Mouse (Mus musculus) heart, postnatal 10 days (tissue): ENCODE results near the gene Capza1. TPM values are rescaled to one million over a fixed set of nuclear protein-coding genes. Genes with fewer than 3 reads are reported as not detected.

Source experiments
- DNase-seq, 2 experiments: peaks; one replicate each; pipeline ENCODE4 v3.0.0; 2021
- intact Hi-C: fragments of 180-260 bp; cut with DNase I; formaldehyde crosslinking; loops from one replicate; pipeline ENCODE4 v1.15.1; 2025
- total RNA-seq, 2 experiments: library from RNA; stranded (reverse); gene quantifications; 2 replicates each; pipeline ENCODE4 v1.2.3; 2021

Capza1 gene
- total RNA-seq, 2 experiments from 2014 or later = 64.7 to 73.5 TPM

GRCm38 (mm10) chr3:104791017-104791416 lies 73.3 kb downstream of the Capza1 start:
- DNase-seq = no peak
- intact Hi-C loops = no loop called here

DNA sequence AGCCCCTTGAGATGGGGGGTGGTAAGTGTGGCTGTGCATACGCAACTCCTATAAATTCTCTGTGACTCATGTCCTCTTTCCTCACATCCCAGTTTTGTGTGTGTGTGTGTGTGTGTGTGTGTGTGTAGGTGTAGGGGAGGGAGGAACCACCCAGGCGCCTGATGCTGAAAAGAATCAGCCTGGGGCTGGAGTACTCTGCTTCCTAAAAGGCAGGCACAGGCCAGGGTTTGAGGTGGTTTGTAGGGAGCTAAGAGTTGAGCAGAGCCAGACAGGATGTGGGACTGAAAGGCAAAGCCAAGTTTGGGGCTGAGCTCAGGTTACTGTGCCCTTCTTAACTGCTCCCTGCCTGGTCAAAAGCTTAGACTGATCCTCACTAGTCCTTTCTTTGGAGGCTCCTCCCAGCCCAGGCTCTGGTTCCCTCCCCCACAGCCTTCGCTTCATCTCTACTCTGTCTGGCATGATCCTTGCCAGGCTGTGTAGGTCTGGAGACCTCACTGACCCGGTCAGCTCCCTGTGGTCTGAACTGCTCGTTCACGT lies 73.8 kb downstream of the Capza1 start:
- intact Hi-C loops = loop anchor here (1.0 kb wide), 1 partner anchor 28 kb away; the partner anchor contains the start of gene Mov10
- DNase-seq = peak; percentile 70 to 71

GRCm38 (mm10) chr3:104789822-104790221 lies 74.5 kb downstream of the Capza1 start:
- peak; percentile 76 to 78 for DNase-seq
- intact Hi-C loops = loop anchor here (1.0 to 5.0 kb wide), 4 partner anchors 28 to 269 kb away; partner anchors contain the start of genes Capza1, Mov10 and St7l

- peak in 1 of 2 experiments; percentile 61 for DNase-seq
- intact Hi-C loops = loop anchor here (2.0 to 5.0 kb wide), 3 partner anchors 76 to 270 kb away; partner anchors contain the start of genes Capza1 and St7l
These were observed 75.0 kb downstream of the Capza1 start for GRCm38 (mm10) chr3:104789312-104789605.

- intact Hi-C loops = loop anchor here (2.0 to 5.0 kb wide), 3 partner anchors 76 to 270 kb away; partner anchors contain the start of genes Capza1 and St7l
These were observed 75.6 kb downstream of the Capza1 start for GRCm38 (mm10) chr3:104788561-104789311.

GRCm38 (mm10) chr3:104788075-104788474 lies 76.2 kb downstream of the Capza1 start, which contains the start of gene Rhoc:
Gene Rhoc (plus strand): TSS chr3:104788375.
- intact Hi-C loops = loop anchor here (2.0 to 5.0 kb wide), 3 partner anchors 77 to 271 kb away; partner anchors contain the start of genes Capza1 and St7l

More at GRCm38 (mm10) chr3:104788561-104789311, 75.6 kb downstream of the Capza1 start:
- DNase-seq = peak; percentile 92 to 94

DNA sequence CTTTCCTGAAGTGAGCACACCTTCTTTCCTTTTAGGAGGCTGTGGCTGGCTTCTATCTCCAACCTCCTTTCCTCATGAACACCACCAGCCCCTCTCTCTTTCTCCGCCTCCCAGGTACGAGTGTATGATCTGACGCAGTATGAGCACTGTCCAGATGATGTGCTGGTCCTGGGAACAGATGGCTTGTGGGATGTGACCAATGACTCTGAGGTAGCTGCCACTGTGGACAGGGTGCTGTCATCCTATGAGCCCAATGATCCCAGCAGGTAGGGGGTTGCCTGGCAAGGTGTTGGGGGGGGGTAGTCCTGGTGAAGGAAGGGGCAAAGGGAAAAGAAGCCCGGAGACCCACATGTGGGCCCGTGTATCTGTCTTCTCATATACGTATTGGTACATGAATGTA lies 79.0 kb downstream of the Capza1 start:
- DNase-seq = no peak
- intact Hi-C loops = loop anchor here (5.0 kb wide), 1 partner anchor 182 kb away; no protein-coding TSS in a partner anchor

More at GRCm38 (mm10) chr3:104788075-104788474, 76.2 kb downstream of the Capza1 start, which contains the start of gene Rhoc:
- DNase-seq = no peak

- DNase-seq = peak in 1 of 2 experiments; percentile 22
- intact Hi-C loops = no loop called here
These were observed 80.3 kb downstream of the Capza1 start for GRCm38 (mm10) chr3:104783971-104784500.

- DNase-seq = peak; percentile 90
- intact Hi-C loops = no loop called here
These were observed 82.1 kb downstream of the Capza1 start for GRCm38 (mm10) chr3:104782061-104782681.

DNA sequence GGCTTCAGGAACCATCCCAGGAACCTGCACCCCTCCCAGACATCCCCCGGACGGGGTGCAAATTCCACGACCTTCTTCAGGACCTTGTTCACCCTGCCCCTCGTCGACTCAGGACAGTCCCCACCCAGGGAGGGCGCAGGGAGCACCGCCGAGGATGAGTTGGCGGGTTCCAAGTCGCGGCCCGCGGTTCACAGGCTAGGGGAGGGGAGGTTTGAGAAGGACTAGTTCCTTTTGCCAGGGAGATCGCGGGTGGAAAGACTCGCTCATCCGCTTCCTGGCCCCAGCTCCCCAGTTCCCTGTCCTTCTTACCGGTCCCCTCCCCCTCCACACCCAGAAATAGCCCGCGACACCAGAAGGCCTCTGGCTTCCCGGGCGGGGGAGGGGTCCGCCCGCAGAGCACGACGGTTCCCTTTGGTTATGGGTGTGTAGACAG lies 82.8 kb downstream of the Capza1 start, which contains the start of gene Fam19a3:
Gene Fam19a3 (minus strand): TSS at position 370 of the 433 bp plus-strand sequence.
- peak; percentile 82 to 85 for DNase-seq
- intact Hi-C loops = loop anchor here (2.0 kb wide), 1 partner anchor 23 kb away; no protein-coding TSS in a partner anchor

DNA sequence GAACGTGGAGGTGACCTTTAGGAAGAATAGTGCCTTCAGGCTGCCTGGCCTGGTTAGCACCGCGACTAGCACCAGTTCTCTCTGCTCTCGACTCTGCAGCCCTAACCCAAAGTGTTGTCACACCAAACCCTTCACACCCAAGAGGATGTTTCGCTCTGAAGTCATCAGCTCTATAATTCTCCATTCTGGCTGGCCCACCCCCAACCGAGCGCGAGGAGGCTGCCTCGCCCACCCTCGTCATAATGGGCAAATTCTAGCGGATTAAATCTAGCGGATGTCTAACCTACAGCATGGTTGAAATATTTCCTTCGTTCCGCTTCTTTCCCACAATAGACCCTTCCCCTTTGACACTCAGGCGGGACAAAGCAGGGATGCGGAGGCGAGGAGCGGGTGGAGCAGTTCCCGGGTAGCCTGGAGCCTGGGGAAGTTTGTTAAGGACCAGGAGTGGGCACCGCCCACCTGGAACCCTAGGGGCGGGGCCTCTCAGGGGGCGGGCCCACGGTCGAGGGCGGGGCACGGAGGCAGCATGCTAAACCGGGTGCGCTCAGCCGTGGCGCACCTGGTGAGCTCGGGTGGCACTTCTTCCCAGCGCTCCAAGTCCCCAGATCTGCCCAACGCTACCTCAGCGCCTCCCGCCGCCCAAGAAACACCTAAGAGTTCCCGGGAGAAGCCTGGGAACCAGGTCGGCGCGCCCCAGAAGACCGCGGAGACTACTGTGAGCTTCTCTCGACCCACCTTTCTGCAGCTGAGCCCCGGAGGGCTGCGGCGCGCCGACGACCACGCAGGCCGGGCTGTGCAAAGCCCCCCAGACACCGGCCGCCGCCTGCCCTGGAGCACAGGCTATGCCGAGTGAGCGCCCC lies 83.5 kb downstream of the Capza1 start, which contains the start of gene Ppm1j:
Gene Ppm1j (plus strand): TSS at position 496 of the 860 bp plus-strand sequence.
- intact Hi-C loops = loop anchor here (2.0 kb wide), 1 partner anchor 22 kb away; no protein-coding TSS in a partner anchor

GRCm38 (mm10) chr3:104779949-104780348 lies 84.4 kb downstream of the Capza1 start:
- peak; percentile 75 to 82 for DNase-seq
- intact Hi-C loops = loop anchor here (2.0 kb wide), 1 partner anchor 21 kb away; no protein-coding TSS in a partner anchor

More for the DNA sequence above, 83.5 kb downstream of the Capza1 start, which contains the start of gene Ppm1j:
- peak; percentile 89 to 90 for DNase-seq

DNA sequence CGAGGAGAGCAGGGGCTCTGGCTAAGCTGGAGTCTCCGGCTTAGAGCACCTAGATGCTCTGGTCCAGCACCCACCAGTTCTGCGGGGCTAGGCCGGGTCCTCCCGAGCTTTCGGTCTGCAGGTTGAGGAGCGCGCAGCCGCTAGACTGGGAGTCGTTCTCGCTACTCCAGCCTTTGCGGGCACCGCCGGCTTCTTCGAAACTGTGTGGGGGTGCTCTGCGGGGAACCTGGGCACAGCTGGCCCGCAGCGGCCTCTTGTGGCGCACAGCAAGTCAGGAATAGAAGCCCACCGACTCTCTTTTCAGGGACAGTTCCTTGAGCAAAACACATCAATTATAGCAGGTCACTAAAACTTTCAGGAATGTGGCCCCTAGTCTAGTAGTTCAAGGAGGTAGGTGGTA lies 87.0 kb downstream of the Capza1 start:
- DNase-seq = peak; percentile 55 to 56
- intact Hi-C loops = no loop called here

DNA sequence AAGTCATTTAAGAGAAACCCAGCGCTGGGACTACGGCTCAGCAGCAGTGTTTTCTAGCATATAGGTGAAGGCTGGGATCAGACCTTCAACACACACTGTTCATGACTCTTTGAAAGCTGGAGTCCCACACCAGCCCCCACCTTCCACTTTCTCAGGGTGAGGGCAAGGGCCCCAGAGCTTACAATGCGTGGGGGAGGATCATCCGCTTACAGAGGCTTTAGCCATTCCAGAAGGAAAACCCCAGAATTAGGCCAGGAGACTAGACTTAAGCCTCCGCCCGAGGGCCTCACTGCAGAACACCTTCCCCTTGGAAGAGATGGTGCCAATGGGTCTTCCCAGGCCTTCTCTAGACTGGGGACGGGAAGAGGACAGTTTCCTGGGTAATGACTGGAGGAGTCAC lies 91.0 kb downstream of the Capza1 start:
- intact Hi-C loops = no loop called here
- no peak for DNase-seq

Other genes with a start within 250 kb of the Capza1 start
- gene Slc16a1, start 225.8 kb downstream of the Capza1 start, total RNA-seq = 100 to 1,000 TPM; 173 to 202 TPM
- gene Ppm1j, start 83.4 kb downstream of the Capza1 start, total RNA-seq = 10 to 100 TPM; 51.9 to 57.2 TPM
- gene Fam19a3, start 82.7 kb downstream of the Capza1 start, total RNA-seq = 1 to 10 TPM; 2.2 to 2.6 TPM
- gene Rhoc, start 76.1 kb downstream of the Capza1 start, total RNA-seq = 100 to 1,000 TPM; 243 to 255 TPM
- 10 to 100 TPM; 10.3 to 14.6 TPM for gene Mov10, start 45.9 kb downstream of the Capza1 start, total RNA-seq
- gene St7l, start 500 bp downstream of the Capza1 start, total RNA-seq = 10 to 100 TPM; 21.6 to 22.6 TPM
- 1 to 10 TPM in 1 of 2 experiments, under 1 TPM in 1; 0.84 to 2.1 TPM for gene Wnt2b, start 97.4 kb upstream of the Capza1 start, total RNA-seq
- gene Cttnbp2nl, start 188.6 kb upstream of the Capza1 start, total RNA-seq = 10 to 100 TPM; 33.4 to 33.5 TPM
- gene 4930564D02Rik, start 202.3 kb upstream of the Capza1 start, total RNA-seq = not detected